ENCODE assay signal across 8 mouse cellular contexts in the genomic region with DNA sequence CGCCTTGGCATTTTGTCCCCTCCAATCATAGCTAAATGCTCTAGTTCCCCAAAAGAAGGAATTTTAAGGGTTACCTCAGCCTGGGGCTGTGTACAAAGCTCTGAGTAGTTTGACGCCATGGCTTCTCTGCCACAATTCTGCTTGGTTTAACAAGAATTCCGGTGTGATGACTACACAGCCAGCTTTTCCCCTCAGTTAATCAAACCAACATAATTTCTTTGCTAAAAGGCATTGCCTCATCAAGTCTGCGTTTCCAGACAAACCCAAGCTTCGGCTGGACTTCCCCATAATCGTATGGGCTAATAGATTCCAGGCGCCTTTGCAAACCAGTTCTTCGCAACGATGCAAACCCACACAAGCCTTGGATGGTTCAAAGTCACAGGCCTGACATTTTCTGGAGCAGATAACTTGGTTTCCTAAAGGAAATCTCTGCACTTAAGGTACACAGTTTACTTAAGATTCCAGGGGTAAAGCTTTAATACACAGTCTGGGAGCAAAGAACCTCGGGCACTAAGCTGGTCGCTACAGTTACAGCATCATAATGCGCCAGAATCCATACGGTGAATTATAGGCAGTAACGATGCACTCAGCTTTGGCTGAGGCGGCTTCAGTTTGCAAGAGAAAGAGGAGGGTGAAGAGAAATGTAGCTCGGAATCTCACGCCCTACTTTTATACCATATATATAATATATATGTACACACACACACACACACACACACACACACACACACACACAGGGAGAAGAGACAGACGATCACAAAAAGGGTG. TPM values are rescaled to one million over a fixed set of nuclear protein-coding genes. Genes with fewer than 3 reads are reported as not detected.
DNase-seq lines count a peak whose midpoint lies in the region; ATAC-seq and TF ChIP-seq lines count a peak whose summit lies in the region.

No protein-coding gene starts in this region.

- ATAC-seq in heart, embryonic 11.5 days (replicated peaks; ENCODE audit: insufficient number of reproducible peaks, low FRiP score, low TSS enrichment), result no peak
- peak; percentile 62 for ATAC-seq in limb, embryonic 15.5 days (ENCODE audit: insufficient number of reproducible peaks, low FRiP score, low TSS enrichment, low read depth)

- DNase-seq in heart, adult 2 months, result no peak
- peak; percentile 89 for DNase-seq in fibroblast of lung, adult 2 months (ENCODE audit: low read depth)
- DNase-seq in natural killer cell, adult 2 months (ENCODE audit: low spot score in 2 of 2), result no peak
- DNase-seq in spleen, postnatal 10 days (ENCODE audit: low spot score in 2 of 2), result no peak
- DNase-seq in kidney, adult 11 months, result no peak

- H3K4me1 ChIP-seq in heart, embryonic 11.5 days (ENCODE audit: control insufficient read depth, insufficient read depth, low read length), result peaks cover 13% of the 10 kb centered on the region
- H3K4me1 ChIP-seq in heart, adult 2 months (ENCODE audit: control insufficient read depth, insufficient read depth, low read length), result no peaks in the 10 kb centered on the region; the same call in 1 of the 2 replicates
- peaks cover 41% of the 10 kb centered on the region for H3K4me1 ChIP-seq in E14TG2a.4 (replicated peaks; ENCODE audit: low read depth, low read length)
- H3K4me1 ChIP-seq in limb, embryonic 15.5 days, result peaks cover 48% of the 10 kb centered on the region

- TF ChIP-seq EP300 in heart, adult 2 months (IDR thresholded peaks at IDR 0.05; ENCODE audit: insufficient read depth, low read depth, low read length), result no peak

- WGBS in heart, embryonic 11.5 days (ENCODE audit: insufficient replicate concordance), result 66% methylated on average over 18 of the region's 18 CpGs
- WGBS in heart, adult 2 months, result 77% methylated on average over 18 of the region's 18 CpGs
- WGBS in limb, embryonic 15.5 days, result 20% methylated on average over 18 of the region's 18 CpGs

- no peaks in the 10 kb centered on the region for H3K36me3 ChIP-seq in heart, embryonic 11.5 days (ENCODE audit: control insufficient read depth, insufficient read depth, low read length)
- H3K36me3 ChIP-seq in heart, adult 2 months (ENCODE audit: control insufficient read depth, insufficient read depth, low read length), result no peaks in the 10 kb centered on the region
- no peaks in the 10 kb centered on the region for H3K36me3 ChIP-seq in E14TG2a.4 (ENCODE audit: insufficient read depth, low read length)
- H3K36me3 ChIP-seq in limb, embryonic 15.5 days, result no peaks in the 10 kb centered on the region

- no peaks in the 10 kb centered on the region for H3K27me3 ChIP-seq in heart, embryonic 11.5 days (ENCODE audit: control insufficient read depth, insufficient read depth, low read length)
- no peaks in the 10 kb centered on the region for H3K27me3 ChIP-seq in heart, adult 2 months (ENCODE audit: control insufficient read depth, insufficient read depth, low read length)
- H3K27me3 ChIP-seq in E14TG2a.4 (ENCODE audit: insufficient read depth, low read length), result peaks cover 42% of the 10 kb centered on the region
- no peaks in the 10 kb centered on the region for H3K27me3 ChIP-seq in limb, embryonic 15.5 days

- H3K9me3 ChIP-seq in heart, embryonic 11.5 days (replicated peaks; ENCODE audit: control insufficient read depth, low read length), result no peaks in the 10 kb centered on the region
- H3K9me3 ChIP-seq in E14TG2a.4 (ENCODE audit: low read length), result no peaks in the 10 kb centered on the region
- H3K9me3 ChIP-seq in limb, embryonic 15.5 days, result no peaks in the 10 kb centered on the region

- H3K4me2 ChIP-seq in heart, embryonic 11.5 days, result peak overlapping the region; percentile 94
- H3K4me2 ChIP-seq in limb, embryonic 15.5 days, result peak overlapping the region; percentile 91

- no peak for TF ChIP-seq CTCF in heart, adult 2 months (IDR thresholded peaks at IDR 0.05)
- TF ChIP-seq CTCF in E14TG2a.4 (conservative IDR thresholded peaks at IDR 0.05; ENCODE audit: low read length), result no peak

- peak overlapping the region; percentile 71 for H3K4me3 ChIP-seq in heart, embryonic 11.5 days (ENCODE audit: low read depth, low read length)
- no peak overlapping the region for H3K4me3 ChIP-seq in heart, adult 2 months
- H3K4me3 ChIP-seq in E14TG2a.4 (replicated peaks; ENCODE audit: low read length), result peak overlapping the region; percentile 87
- peak overlapping the region; percentile 61 for H3K4me3 ChIP-seq in limb, embryonic 15.5 days

- peak overlapping the region; percentile 66; the same call in 1 of the 2 replicates for H3K27ac ChIP-seq in heart, embryonic 11.5 days (ENCODE audit: low read depth, low read length)
- no peak overlapping the region for H3K27ac ChIP-seq in heart, adult 2 months
- H3K27ac ChIP-seq in limb, embryonic 15.5 days, result peak overlapping the region; percentile 94

- no peaks in the 10 kb centered on the region for H3K79me2 ChIP-seq in heart, adult 2 months (replicated peaks; ENCODE audit: control insufficient read depth, insufficient read depth, low read length)

- intact Hi-C loops in heart, adult 2 months (cut with DNase I), result loop anchor here (5.0 kb wide), 2 partner anchors 48 to 172 kb away; no protein-coding TSS in a partner anchor

- no peak for TF ChIP-seq POLR2A in heart, adult 2 months (IDR thresholded peaks at IDR 0.05; ENCODE audit: insufficient read depth, low read depth, low read length)

- peak overlapping the region; percentile 80; the same call in 1 of the 2 replicates for H3K9ac ChIP-seq in heart, embryonic 11.5 days (ENCODE audit: low read depth, low read length)
- no peak overlapping the region for H3K9ac ChIP-seq in heart, adult 2 months (ENCODE audit: low read depth, low read length)
- H3K9ac ChIP-seq in limb, embryonic 15.5 days, result 0 out of 2 replicates have a peak overlapping the region, but pooled peaks have one; percentile 11

RNA-seq across cellular contexts. Expression of gene Serp2, which starts 1.2 kb away (rescaled TPM):
- 24.4 TPM in 2 replicates for polyA plus RNA-seq in heart, embryonic 11.5 days (2014; fragmentation: Nextera tagmentation; extraction: Ambion mirVana)
- total RNA-seq in heart, adult 2 months (2021), result under 1 TPM; 0.60 to 0.64 TPM
- 0.96 and 1.7 TPM in 2 replicates for polyA plus RNA-seq in heart, adult 2 months (2012; rRNA removed)
- 9.7 and 9.8 TPM in 2 replicates for polyA plus RNA-seq in limb, embryonic 15.5 days (2015; fragmentation: Nextera tagmentation; extraction: Ambion mirVana)
